Mouse (Mus musculus) embryonic facial prominence, embryonic 12.5 days (tissue): Measurements from ENCODE around the gene Mrps16. TPM values are rescaled to one million over a fixed set of nuclear protein-coding genes. Genes with fewer than 3 reads are reported as not detected.

Experiments
- ATAC-seq: fragments of 200-750 bp; cut with Nextera tagmentation; 2 replicates; pipeline ENCODE4 v1.8.0; 2017; ENCODE audit not compliant: insufficient number of reproducible peaks, insufficient read depth, low FRiP score, low TSS enrichment
- H3K27ac ChIP-seq: fragments of 300-500 bp; sonication (generic); 2 replicates; pipeline ENCODE4 v1.5.1; 2016; ENCODE audit warnings: mild to moderate bottlenecking
- H3K27me3 ChIP-seq: fragments of 300-500 bp; sonication (generic); 2 replicates; pipeline ENCODE4 v1.6.1; 2016; ENCODE audit warnings: mild to moderate bottlenecking, moderate library complexity
- H3K36me3 ChIP-seq: fragments of 300-500 bp; sonication (generic); 2 replicates; pipeline ENCODE4 v1.6.1; 2016; ENCODE audit warnings: mild to moderate bottlenecking
- H3K4me1 ChIP-seq: fragments of 300-500 bp; sonication (generic); 2 replicates; pipeline ENCODE4 v1.6.1; 2016
- H3K4me2 ChIP-seq: fragments of 300-500 bp; sonication (generic); replicated peaks from 2 replicates; pipeline ENCODE4 v1.6.1; 2016; ENCODE audit warnings: mild to moderate bottlenecking, moderate library complexity
- H3K4me3 ChIP-seq: fragments of 300-500 bp; sonication (generic); 2 replicates; pipeline ENCODE4 v1.5.1; 2016; ENCODE audit warnings: mild to moderate bottlenecking
- H3K9ac ChIP-seq: fragments of 300-500 bp; sonication (generic); 2 replicates; pipeline ENCODE4 v1.6.1; 2016; ENCODE audit warnings: mild to moderate bottlenecking, moderate library complexity
- H3K9me3 ChIP-seq: fragments of 300-500 bp; sonication (generic); 2 replicates; pipeline ENCODE4 v1.6.1; 2016; ENCODE audit warnings: mild to moderate bottlenecking, moderate library complexity
- WGBS: fragments of 180-500 bp; shearing (Covaris S2); methylation state at CpG from one replicate; pipeline ENCODE4 v1.1.7; 2016; 5-methylcytosine and 5-hydroxymethylcytosine counted together
- polyA plus RNA-seq: library from polyadenylated mRNA; unstranded; fragments of >200 nt; fragmentation: Nextera tagmentation; extraction: Ambion mirVana; gene quantifications from 2 replicates; pipeline ENCODE4 v1.2.1, GENCODE M21; 2016

Gene Mrps16
- polyA plus RNA-seq, 1 experiment from 2014 or later: 87.4 TPM

GRCm38 (mm10) chr14:20347991-20348541 is 45.4 kb downstream of the Mrps16 start, which contains the start of the genes Ecd and Fam149b:
Ecd (minus strand) TSS chr14:20348121.
Fam149b (plus strand) TSS chr14:20348162.
- no peaks in the 10 kb centered on the region for H3K9me3 ChIP-seq
- peak within 1 kb of the TSS; percentile 72 for H3K9ac ChIP-seq
- WGBS: under 1% methylated on average over 42 of the region's 42 CpGs
- ATAC-seq: peak; percentile 97
- H3K4me2 ChIP-seq: peak within 1 kb of the TSS; percentile 76
- peak within 1 kb of the TSS; percentile 72 for H3K4me3 ChIP-seq
- H3K36me3 ChIP-seq: peaks cover 23% of the 10 kb centered on the region
- H3K27me3 ChIP-seq: no peaks in the 10 kb centered on the region
- peak within 1 kb of the TSS; percentile 72 for H3K27ac ChIP-seq
- H3K4me1 ChIP-seq: peaks cover 16% of the 10 kb centered on the region

- H3K9ac ChIP-seq: peak overlapping the region; percentile 72
- H3K36me3 ChIP-seq: peaks cover 18% of the 10 kb centered on the region
- peak overlapping the region; percentile 76 for H3K4me2 ChIP-seq
- H3K27me3 ChIP-seq: no peaks in the 10 kb centered on the region
- H3K4me1 ChIP-seq: peaks cover 16% of the 10 kb centered on the region
- H3K9me3 ChIP-seq: no peaks in the 10 kb centered on the region
- peak overlapping the region; percentile 72 for H3K4me3 ChIP-seq
- WGBS: 3% methylated on average over 15 of the region's 15 CpGs
- peak; percentile 13; the same call in 1 of the 2 replicates for ATAC-seq
- peak overlapping the region; percentile 69; the same call in 1 of the 2 replicates for H3K27ac ChIP-seq
These were observed 45.9 kb downstream of the Mrps16 start for GRCm38 (mm10) chr14:20347441-20347990.

GRCm38 (mm10) chr14:20345885-20346284 is 47.5 kb downstream of the Mrps16 start:
- peaks cover 16% of the 10 kb centered on the region for H3K4me1 ChIP-seq
- ATAC-seq: no peak
- no peak overlapping the region for H3K9ac ChIP-seq
- H3K9me3 ChIP-seq: no peaks in the 10 kb centered on the region
- no peak overlapping the region for H3K4me2 ChIP-seq
- no peak overlapping the region for H3K4me3 ChIP-seq
- H3K36me3 ChIP-seq: peaks cover 30% of the 10 kb centered on the region
- no peak overlapping the region for H3K27ac ChIP-seq
- 89% methylated on average over 9 of the region's 9 CpGs for WGBS
- no peaks in the 10 kb centered on the region for H3K27me3 ChIP-seq

GRCm38 (mm10) chr14:20340866-20341265 is 52.6 kb downstream of the Mrps16 start:
- H3K9ac ChIP-seq: no peak overlapping the region
- WGBS: 78% methylated on average over 7 of the region's 7 CpGs
- no peak overlapping the region for H3K4me2 ChIP-seq
- ATAC-seq: no peak
- H3K27ac ChIP-seq: no peak overlapping the region
- peaks cover 49% of the 10 kb centered on the region for H3K36me3 ChIP-seq
- H3K9me3 ChIP-seq: no peaks in the 10 kb centered on the region
- H3K27me3 ChIP-seq: no peaks in the 10 kb centered on the region
- no peak overlapping the region for H3K4me3 ChIP-seq
- no peaks in the 10 kb centered on the region for H3K4me1 ChIP-seq

- H3K9me3 ChIP-seq: no peaks in the 10 kb centered on the region
- ATAC-seq: no peak
- no peak overlapping the region for H3K9ac ChIP-seq
- no peak overlapping the region for H3K4me3 ChIP-seq
- 87% methylated on average over 8 of the region's 8 CpGs for WGBS
- H3K36me3 ChIP-seq: peaks cover 50% of the 10 kb centered on the region
- no peak overlapping the region for H3K4me2 ChIP-seq
- H3K27me3 ChIP-seq: no peaks in the 10 kb centered on the region
- H3K27ac ChIP-seq: no peak overlapping the region
- no peaks in the 10 kb centered on the region for H3K4me1 ChIP-seq
These were observed 53.3 kb downstream of the Mrps16 start for GRCm38 (mm10) chr14:20340149-20340548.

- Histone ChIP-seq H3K4me1 (no peaks in the 10 kb centered on the region), H3K4me2 (no peak overlapping the region), H3K27ac (no peak overlapping the region), H3K9me3 (no peaks in the 10 kb centered on the region), H3K36me3 (peaks cover 54% of the 10 kb centered on the region), H3K9ac (no peak overlapping the region), H3K27me3 (no peaks in the 10 kb centered on the region), H3K4me3 (no peak overlapping the region)
- 96% methylated on average over 5 of the region's 5 CpGs for whole genome bisulfite sequencing
- ATAC-seq: no peak
These were observed 54.0 kb downstream of the Mrps16 start for GRCm38 (mm10) chr14:20339415-20339814.

Other genes with a start within 250 kb of the Mrps16 start
- 6.5 and 6.9 TPM in 2 replicates for gene Kcnk5, start 211.8 kb downstream of the Mrps16 start, polyA plus RNA-seq
- gene Kcnk16, start 124.4 kb downstream of the Mrps16 start, polyA plus RNA-seq: not detected in 2 replicates
- 14.1 and 15.6 TPM in 2 replicates for gene Nudt13, start 98.9 kb downstream of the Mrps16 start, polyA plus RNA-seq
- 56.9 and 58.7 TPM in 2 replicates for gene Ecd, start 45.5 kb downstream of the Mrps16 start, polyA plus RNA-seq
- 48.4 and 53.5 TPM in 2 replicates for gene Fam149b, start 45.5 kb downstream of the Mrps16 start, polyA plus RNA-seq
- gene Dnajc9, start 4.7 kb downstream of the Mrps16 start, polyA plus RNA-seq: 231 and 238 TPM in 2 replicates
- gene Cfap70, start 58.6 kb upstream of the Mrps16 start, polyA plus RNA-seq: 0.18 and 0.67 TPM in 2 replicates
- gene Anxa7, start 86.5 kb upstream of the Mrps16 start, polyA plus RNA-seq: 30.8 and 34.0 TPM in 2 replicates
- gene Mss51, start 103.3 kb upstream of the Mrps16 start, polyA plus RNA-seq: 1.4 and 1.6 TPM in 2 replicates
- gene Ppp3cb, start 152.9 kb upstream of the Mrps16 start, polyA plus RNA-seq: 59.5 and 62.4 TPM in 2 replicates
- gene Usp54, start 247.4 kb upstream of the Mrps16 start, polyA plus RNA-seq: 10.6 and 11.1 TPM in 2 replicates